Mouse (Mus musculus): ENCODE measurements around the gene Rpl26. TPM values are rescaled to one million over a fixed set of nuclear protein-coding genes. Genes with fewer than 3 reads are reported as not detected.

Gene Rpl26
- polyA plus RNA-seq, 2 experiments: 850 to 1,827 TPM

DNA sequence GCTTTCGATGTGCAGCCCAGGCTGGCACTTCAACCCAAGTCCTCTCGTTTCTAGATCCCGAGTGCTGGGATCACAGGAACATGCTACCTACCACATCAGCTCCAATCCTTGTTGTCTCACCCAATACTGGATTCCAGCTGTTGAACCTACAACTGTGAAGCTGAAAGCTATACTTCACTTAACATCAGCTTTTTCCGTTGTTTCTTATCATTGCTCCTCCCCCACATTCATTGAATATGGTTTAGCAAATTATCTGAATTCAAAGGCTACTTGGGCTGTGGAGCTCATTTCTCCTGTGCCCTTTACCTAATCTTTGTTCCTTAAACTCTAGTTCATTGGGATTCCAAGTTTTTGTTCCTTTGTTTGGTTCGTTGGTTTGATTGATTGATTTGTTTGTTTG, 22.6 kb upstream of the Rpl26 start:
- H3K9me3 ChIP-seq (ENCODE audit: control insufficient read depth, low read length): no peaks in the 10 kb centered on the region
- no peaks in the 10 kb centered on the region for H3K36me3 ChIP-seq (replicated peaks; ENCODE audit: control insufficient read depth, insufficient read depth, low read depth)
- DNase-seq (ENCODE audit: low read depth in 3 of 3, low spot score in 3 of 3) (no peak), ATAC-seq (ENCODE audit: insufficient read depth) (no peak)
- no peak overlapping the region for H3K4me3 ChIP-seq (ENCODE audit: insufficient read depth in 1 of 2, low read depth in 2 of 2, low read length in 2 of 2)
- H3K4me2 ChIP-seq (ENCODE audit: low read depth): no peak overlapping the region
- no peaks in the 10 kb centered on the region for H3K27me3 ChIP-seq (ENCODE audit: control insufficient read depth, insufficient read depth, low read length)
- 53% methylated on average over 5 of the region's 5 CpGs for whole genome bisulfite sequencing (ENCODE audit: insufficient replicate concordance)
- H3K4me1 ChIP-seq (replicated peaks; ENCODE audit: control insufficient read depth in 2 of 2, insufficient read depth in 2 of 2, low read length in 1 of 2): peaks cover 3 to 15% of the 10 kb centered on the region in 2 experiments; a peak in 3 of 4 replicates
- no peak overlapping the region for H3K9ac ChIP-seq (replicated peaks)
- H3K27ac ChIP-seq: no peak overlapping the region
- TF ChIP-seq EP300 (IDR thresholded peaks at IDR 0.05; ENCODE audit: low read depth) (no peak), CTCF (IDR thresholded peaks at IDR 0.05; ENCODE audit: low read depth) (no peak)

DNA sequence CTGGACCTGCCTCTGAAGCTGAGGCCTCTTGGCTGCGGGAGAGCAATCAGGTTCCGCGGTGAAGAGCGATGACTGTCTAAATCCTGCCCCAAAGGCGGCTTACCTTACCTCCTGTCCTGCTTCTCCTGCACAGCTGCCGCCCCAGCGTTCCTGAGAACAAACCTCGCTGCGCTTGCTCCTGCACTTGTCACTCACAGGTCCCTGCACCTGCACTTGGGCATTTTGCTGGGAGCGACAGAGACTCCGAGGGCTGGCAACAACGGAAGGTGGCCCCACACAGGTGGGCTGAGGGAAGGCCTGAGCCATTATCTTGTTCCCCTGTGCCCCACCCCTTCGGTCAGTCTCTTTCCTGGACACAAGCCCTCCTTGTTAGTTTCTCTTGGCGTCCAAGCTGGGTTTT, 19.3 kb upstream of the Rpl26 start:
- Histone ChIP-seq H3K9me3 (ENCODE audit: control insufficient read depth, low read length) (no peaks in the 10 kb centered on the region), H3K4me1 (replicated peaks; ENCODE audit: control insufficient read depth in 2 of 2, insufficient read depth in 2 of 2, low read length in 1 of 2) (peaks cover 15 to 28% of the 10 kb centered on the region in 2 experiments), H3K4me3 (ENCODE audit: insufficient read depth in 1 of 2, low read depth in 2 of 2, low read length in 2 of 2) (no peak overlapping the region), H3K4me2 (ENCODE audit: low read depth) (no peak overlapping the region), H3K36me3 (replicated peaks; ENCODE audit: control insufficient read depth, insufficient read depth, low read depth) (no peaks in the 10 kb centered on the region), H3K27me3 (ENCODE audit: control insufficient read depth, insufficient read depth, low read length) (no peaks in the 10 kb centered on the region), H3K9ac (replicated peaks) (no peak overlapping the region), H3K27ac (no peak overlapping the region)
- TF ChIP-seq EP300 (IDR thresholded peaks at IDR 0.05; ENCODE audit: low read depth): no peak
- no peak for TF ChIP-seq CTCF (IDR thresholded peaks at IDR 0.05; ENCODE audit: low read depth)
- DNase-seq (ENCODE audit: low read depth in 3 of 3, low spot score in 3 of 3) (no peak), ATAC-seq (ENCODE audit: insufficient read depth) (no peak)
- 40% methylated on average over 14 of the region's 14 CpGs for WGBS (ENCODE audit: insufficient replicate concordance)

- DNase-seq (ENCODE audit: low read depth in 3 of 3, low spot score in 3 of 3) (no peak), ATAC-seq (ENCODE audit: insufficient read depth) (no peak)
- no peaks in the 10 kb centered on the region for H3K27me3 ChIP-seq (ENCODE audit: control insufficient read depth, insufficient read depth, low read length)
- WGBS (ENCODE audit: insufficient replicate concordance): 72% methylated on average over 2 of the region's 2 CpGs
- peak overlapping the region; percentile 63 for H3K27ac ChIP-seq
- H3K36me3 ChIP-seq (replicated peaks; ENCODE audit: control insufficient read depth, insufficient read depth, low read depth): no peaks in the 10 kb centered on the region
- no peak for TF ChIP-seq CTCF (IDR thresholded peaks at IDR 0.05; ENCODE audit: low read depth)
- no peaks in the 10 kb centered on the region for H3K9me3 ChIP-seq (ENCODE audit: control insufficient read depth, low read length)
- peak overlapping the region; percentile 53 for H3K9ac ChIP-seq (replicated peaks)
- peak overlapping the region in 1 of 2 experiments; percentile 18; a peak in 1 of 4 replicates for H3K4me3 ChIP-seq (ENCODE audit: insufficient read depth in 1 of 2, low read depth in 2 of 2, low read length in 2 of 2)
- H3K4me1 ChIP-seq (replicated peaks; ENCODE audit: control insufficient read depth in 2 of 2, insufficient read depth in 2 of 2, low read length in 1 of 2): peaks cover 15 to 21% of the 10 kb centered on the region in 2 experiments
- peak overlapping the region; percentile 68 for H3K4me2 ChIP-seq (ENCODE audit: low read depth)
Observed at GRCm38 (mm10) chr11:68883843-68884242, 17.5 kb upstream of the Rpl26 start.

- peaks cover 15 to 22% of the 10 kb centered on the region in 2 experiments for H3K4me1 ChIP-seq (replicated peaks; ENCODE audit: control insufficient read depth in 2 of 2, insufficient read depth in 2 of 2, low read length in 1 of 2)
- peak overlapping the region in 1 of 2 experiments; percentile 18; a peak in 1 of 4 replicates for H3K4me3 ChIP-seq (ENCODE audit: insufficient read depth in 1 of 2, low read depth in 2 of 2, low read length in 2 of 2)
- ATAC-seq (ENCODE audit: insufficient read depth) (peak; percentile 95), DNase-seq (ENCODE audit: low read depth in 3 of 3, low spot score in 3 of 3) (peak; percentile 59 to 64 (median 62))
- peak overlapping the region; percentile 63 for H3K27ac ChIP-seq
- 29% methylated on average over 5 of the region's 5 CpGs for WGBS (ENCODE audit: insufficient replicate concordance)
- peak overlapping the region; percentile 53 for H3K9ac ChIP-seq (replicated peaks)
- H3K9me3 ChIP-seq (ENCODE audit: control insufficient read depth, low read length): no peaks in the 10 kb centered on the region
- H3K36me3 ChIP-seq (replicated peaks; ENCODE audit: control insufficient read depth, insufficient read depth, low read depth): no peaks in the 10 kb centered on the region
- no peaks in the 10 kb centered on the region for H3K27me3 ChIP-seq (ENCODE audit: control insufficient read depth, insufficient read depth, low read length)
- peak overlapping the region; percentile 68 for H3K4me2 ChIP-seq (ENCODE audit: low read depth)
- TF ChIP-seq CTCF (IDR thresholded peaks at IDR 0.05; ENCODE audit: low read depth) (no peak), EP300 (IDR thresholded peaks at IDR 0.05; ENCODE audit: low read depth) (no peak)
Observed at GRCm38 (mm10) chr11:68884368-68884767, 17.0 kb upstream of the Rpl26 start.

GRCm38 (mm10) chr11:68886091-68886490, 15.3 kb upstream of the Rpl26 start:
- Histone ChIP-seq H3K4me2 (ENCODE audit: low read depth) (no peak overlapping the region), H3K36me3 (replicated peaks; ENCODE audit: control insufficient read depth, insufficient read depth, low read depth) (no peaks in the 10 kb centered on the region), H3K9ac (replicated peaks) (no peak overlapping the region), H3K27me3 (ENCODE audit: control insufficient read depth, insufficient read depth, low read length) (no peaks in the 10 kb centered on the region), H3K4me3 (ENCODE audit: insufficient read depth in 1 of 2, low read depth in 2 of 2, low read length in 2 of 2) (no peak overlapping the region), H3K27ac (no peak overlapping the region), H3K4me1 (replicated peaks; ENCODE audit: control insufficient read depth in 2 of 2, insufficient read depth in 2 of 2, low read length in 1 of 2) (peaks cover 15 to 24% of the 10 kb centered on the region in 2 experiments), H3K9me3 (ENCODE audit: control insufficient read depth, low read length) (no peaks in the 10 kb centered on the region)
- ATAC-seq (ENCODE audit: insufficient read depth) (no peak), DNase-seq (ENCODE audit: low read depth in 3 of 3, low spot score in 3 of 3) (no peak)
- 80% methylated on average over 5 of the region's 5 CpGs for WGBS (ENCODE audit: insufficient replicate concordance)
- no peak for TF ChIP-seq EP300 (IDR thresholded peaks at IDR 0.05; ENCODE audit: low read depth)
- TF ChIP-seq CTCF (IDR thresholded peaks at IDR 0.05; ENCODE audit: low read depth): no peak

Measured in liver, embryonic 14.5 days (tissue).